Mouse (Mus musculus): ENCODE data around the gene Steap2.
"Not testable (repeated sequence)": the region's sequence is repeated elsewhere in the genome, so short reads cannot be mapped to it uniquely, and the experiment has no call there.

The Steap2 gene

GRCm38 (mm10) chr5:5693956-5694653 is at the start of gene Steap2:
Gene Steap2 (minus strand): TSS chr5:5694578.
- DNase-seq = peak; percentile 47

GRCm38 (mm10) chr5:5734445-5734844 is 40.1 kb upstream of the Steap2 start:
- DNase-seq = no peak

- DNase-seq = no peak
Observed at GRCm38 (mm10) chr5:5732858-5733257, 38.5 kb upstream of the Steap2 start.

GRCm38 (mm10) chr5:5732208-5732607 is 37.8 kb upstream of the Steap2 start:
- DNase-seq = no peak

GRCm38 (mm10) chr5:5729904-5730303 is 35.5 kb upstream of the Steap2 start:
- DNase-seq = no peak

GRCm38 (mm10) chr5:5722217-5722616 is 27.8 kb upstream of the Steap2 start:
- DNase-seq = no peak

GRCm38 (mm10) chr5:5711032-5711431 is 16.7 kb upstream of the Steap2 start:
- no peak for DNase-seq

GRCm38 (mm10) chr5:5707341-5708278 is 13.2 kb upstream of the Steap2 start:
- no peak for DNase-seq

- no peak for DNase-seq
Observed at GRCm38 (mm10) chr5:5705019-5705418, 10.6 kb upstream of the Steap2 start.

- DNase-seq = no peak
Observed at GRCm38 (mm10) chr5:5700386-5700785, 6.0 kb upstream of the Steap2 start.

- DNase-seq = no peak
Observed at GRCm38 (mm10) chr5:5698830-5699229, 4.5 kb upstream of the Steap2 start.

GRCm38 (mm10) chr5:5695401-5695942 is 1.1 kb upstream of the Steap2 start:
- no peak for DNase-seq

- DNase-seq = no peak
Observed at GRCm38 (mm10) chr5:5693541-5693955, 830 bp downstream of the Steap2 start.

GRCm38 (mm10) chr5:5692167-5692738 is 2.1 kb downstream of the Steap2 start:
- DNase-seq = no peak

- no peak for DNase-seq
Observed at GRCm38 (mm10) chr5:5688945-5689540, 5.3 kb downstream of the Steap2 start.

- DNase-seq = no peak
Observed at GRCm38 (mm10) chr5:5688228-5688627, 6.2 kb downstream of the Steap2 start.

- DNase-seq = no peak
Observed at GRCm38 (mm10) chr5:5686973-5687372, 7.4 kb downstream of the Steap2 start.

- DNase-seq = not testable (repeated sequence)
Observed at GRCm38 (mm10) chr5:5684946-5685345, 9.4 kb downstream of the Steap2 start.

- no peak for DNase-seq
Observed at GRCm38 (mm10) chr5:5683292-5683691, 11.1 kb downstream of the Steap2 start.

GRCm38 (mm10) chr5:5679459-5679858 is 14.9 kb downstream of the Steap2 start:
- no peak for DNase-seq

GRCm38 (mm10) chr5:5676082-5676481 is 18.3 kb downstream of the Steap2 start:
- DNase-seq = no peak

- DNase-seq = no peak
Observed at GRCm38 (mm10) chr5:5668920-5669319, 25.5 kb downstream of the Steap2 start.

- DNase-seq = no peak
Observed at GRCm38 (mm10) chr5:5664371-5664926, 29.9 kb downstream of the Steap2 start.
